Mouse (Mus musculus) liver, embryonic 11.5 days (tissue): ENCODE data around the gene Sptssb. TPM values are rescaled to one million over a fixed set of nuclear protein-coding genes. Genes with fewer than 3 reads are reported as not detected.

Experiments
- ATAC-seq: fragments of 200-750 bp; cut with Nextera tagmentation; replicated peaks from 2 replicates; pipeline ENCODE4 v1.8.0; 2017; ENCODE audit warnings: moderate number of reproducible peaks, mild to moderate bottlenecking, moderate TSS enrichment, moderate library complexity; ENCODE audit not compliant: low FRiP score
- DNase-seq: peaks from one replicate; pipeline ENCODE4 v3.0.0-alpha.2; 2017; ENCODE audit warnings: low spot score
- H3K27ac ChIP-seq: fragments of 300-500 bp; sonication (generic); 2 replicates; pipeline ENCODE4 v1.5.1; 2014; ENCODE audit warnings: mild to moderate bottlenecking, low read depth, low read length, control low read depth
- H3K27me3 ChIP-seq: fragments of 300-500 bp; sonication (generic); replicated peaks from 2 replicates; pipeline ENCODE4 v1.6.1; 2014; ENCODE audit warnings: low read length, mixed read lengths; ENCODE audit not compliant: control insufficient read depth, insufficient read depth
- H3K36me3 ChIP-seq: fragments of 300-500 bp; sonication (generic); 2 replicates; pipeline ENCODE4 v1.6.1; 2014; ENCODE audit warnings: mild to moderate bottlenecking, low read length, moderate library complexity, mixed read lengths; ENCODE audit not compliant: control insufficient read depth, insufficient read depth
- H3K4me1 ChIP-seq: fragments of 300-500 bp; sonication (generic); replicated peaks from 2 replicates; pipeline ENCODE4 v1.6.1; 2014; ENCODE audit warnings: low read length, mixed read lengths; ENCODE audit not compliant: control insufficient read depth, insufficient read depth
- H3K4me2 ChIP-seq: fragments of 300-500 bp; sonication (generic); 2 replicates; pipeline ENCODE4 v1.6.1; 2014; ENCODE audit warnings: mild to moderate bottlenecking, control low read depth, moderate library complexity
- H3K4me3 ChIP-seq: fragments of 300-500 bp; sonication (generic); 2 replicates; pipeline ENCODE4 v1.5.1; 2014; ENCODE audit warnings: low read depth, low read length, control low read depth
- H3K9ac ChIP-seq: fragments of 300-500 bp; sonication (generic); 2 replicates; pipeline ENCODE4 v1.6.1; 2014; ENCODE audit warnings: low read depth, low read length, control low read depth
- H3K9me3 ChIP-seq: fragments of 300-500 bp; sonication (generic); 2 replicates; pipeline ENCODE4 v1.6.1; 2016; ENCODE audit warnings: low read length, inconsistent platforms, mixed read lengths; ENCODE audit not compliant: control insufficient read depth
- WGBS: fragments of 180-500 bp; shearing (Covaris S2); extraction: QIAGEN DNeasy Blood & Tissue Kit; methylation state at CpG from one replicate; pipeline ENCODE4 v1.1.7; 2014; 5-methylcytosine and 5-hydroxymethylcytosine counted together
- polyA plus RNA-seq: library from polyadenylated mRNA; unstranded; fragments of >200 nt; fragmentation: Nextera tagmentation; extraction: Ambion mirVana; gene quantifications from 2 replicates; pipeline ENCODE4 v1.2.1, GENCODE M21; 2014

Gene Sptssb
- polyA plus RNA-seq, 1 experiment from 2014 or later = 5.4 TPM

DNA sequence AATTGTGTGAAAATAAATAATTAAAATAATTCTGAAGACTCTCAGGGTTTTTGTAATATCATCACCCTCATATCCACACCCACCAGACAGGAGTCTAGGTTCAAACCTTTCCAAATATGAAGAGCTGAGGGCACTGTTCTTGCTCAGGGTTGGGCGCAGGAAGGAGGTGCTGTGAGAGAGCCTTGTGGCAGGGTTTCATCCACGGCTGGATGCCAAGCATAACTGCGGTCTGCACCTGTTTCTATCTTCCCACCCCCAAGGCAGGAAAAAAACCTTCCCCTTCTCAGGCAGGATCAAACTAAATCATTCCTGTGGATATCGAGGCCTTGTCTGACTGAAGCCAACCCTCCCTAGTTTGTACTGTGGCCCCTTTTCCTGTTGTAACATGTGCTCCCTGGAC lies 62.2 kb downstream of the Sptssb start:
- Histone ChIP-seq H3K9me3 (no peaks in the 10 kb centered on the region), H3K27me3 (no peaks in the 10 kb centered on the region), H3K27ac (no peak overlapping the region), H3K9ac (no peak overlapping the region), H3K4me1 (no peaks in the 10 kb centered on the region), H3K4me3 (no peak overlapping the region), H3K4me2 (no peak overlapping the region), H3K36me3 (no peaks in the 10 kb centered on the region)
- 90% methylated on average over 4 of the region's 4 CpGs for WGBS
- ATAC-seq = no peak
- DNase-seq = no peak

GRCm38 (mm10) chr3:69792823-69793417 lies 66.8 kb downstream of the Sptssb start:
- ATAC-seq (no peak), DNase-seq (no peak)
- no peaks in the 10 kb centered on the region for H3K4me1 ChIP-seq
- no peaks in the 10 kb centered on the region for H3K27me3 ChIP-seq
- WGBS = 66% methylated on average over 3 of the region's 3 CpGs
- H3K36me3 ChIP-seq = no peaks in the 10 kb centered on the region
- H3K27ac ChIP-seq = no peak overlapping the region
- H3K4me2 ChIP-seq = no peak overlapping the region
- no peak overlapping the region for H3K4me3 ChIP-seq
- H3K9ac ChIP-seq = no peak overlapping the region
- no peaks in the 10 kb centered on the region for H3K9me3 ChIP-seq

GRCm38 (mm10) chr3:69779246-69779796 lies 80.4 kb downstream of the Sptssb start:
- Histone ChIP-seq H3K27me3 (no peaks in the 10 kb centered on the region), H3K27ac (no peak overlapping the region), H3K36me3 (no peaks in the 10 kb centered on the region), H3K4me1 (no peaks in the 10 kb centered on the region), H3K9me3 (no peaks in the 10 kb centered on the region), H3K9ac (no peak overlapping the region), H3K4me2 (no peak overlapping the region), H3K4me3 (no peak overlapping the region)
- DNase-seq = no peak
- WGBS = 66% methylated on average over 4 of the region's 4 CpGs
- ATAC-seq = no peak

- Histone ChIP-seq H3K4me2 (no peak overlapping the region), H3K27ac (no peak overlapping the region), H3K27me3 (no peaks in the 10 kb centered on the region), H3K9me3 (no peaks in the 10 kb centered on the region), H3K9ac (no peak overlapping the region), H3K36me3 (no peaks in the 10 kb centered on the region), H3K4me3 (no peak overlapping the region), H3K4me1 (no peaks in the 10 kb centered on the region)
- DNase-seq = no peak
- 81% methylated on average over 4 of the region's 4 CpGs for WGBS
- no peak for ATAC-seq
These were observed 86.4 kb downstream of the Sptssb start for GRCm38 (mm10) chr3:69773356-69773755.

Other genes starting within 250 kb of the Sptssb start
- 173 and 187 TPM in 2 replicates for gene Nmd3, start 138.0 kb downstream of the Sptssb start, polyA plus RNA-seq
- not detected in 2 replicates for gene Otol1, start 147.7 kb upstream of the Sptssb start, polyA plus RNA-seq